Mouse (Mus musculus) hindbrain, postnatal 0 days (tissue): ENCODE results near the gene Ankrd52. TPM values are rescaled to one million over a fixed set of nuclear protein-coding genes. Genes with fewer than 3 reads are reported as not detected.

Experiments used
- ATAC-seq: fragments of 200-750 bp; cut with Nextera tagmentation; 2 replicates; pipeline ENCODE4 v1.8.0; 2017; ENCODE audit warnings: mild to moderate bottlenecking, moderate TSS enrichment, moderate library complexity
- DNase-seq: peaks from one replicate; pipeline ENCODE4 v3.0.0-alpha.2; 2015; ENCODE audit warnings: low spot score
- H3K27ac ChIP-seq: fragments of 300-500 bp; sonication (generic); 2 replicates; pipeline ENCODE4 v1.5.1; 2014; ENCODE audit warnings: mild to moderate bottlenecking
- H3K27me3 ChIP-seq: fragments of 300-500 bp; sonication (generic); 2 replicates; pipeline ENCODE4 v1.6.1; 2014; ENCODE audit warnings: low read length, mixed read lengths; ENCODE audit not compliant: insufficient read depth
- H3K36me3 ChIP-seq: fragments of 300-500 bp; sonication (generic); 2 replicates; pipeline ENCODE4 v1.6.1; 2014; ENCODE audit warnings: low read length, mixed read lengths; ENCODE audit not compliant: insufficient read depth
- H3K4me1 ChIP-seq: fragments of 300-500 bp; sonication (generic); 2 replicates; pipeline ENCODE4 v1.6.1; 2014; ENCODE audit warnings: antibody characterized with exemption, low read length, mixed read lengths; ENCODE audit not compliant: insufficient read depth
- H3K4me2 ChIP-seq: fragments of 300-500 bp; sonication (generic); 2 replicates; pipeline ENCODE4 v1.6.1; 2014; ENCODE audit warnings: low read depth, mild to moderate bottlenecking, low read length, moderate library complexity, mixed read lengths
- H3K4me3 ChIP-seq: fragments of 300-500 bp; sonication (generic); 2 replicates; pipeline ENCODE4 v1.5.1; 2014; ENCODE audit warnings: low read length
- H3K9ac ChIP-seq: fragments of 300-500 bp; sonication (generic); replicated peaks from 2 replicates; pipeline ENCODE4 v1.6.1; 2014; ENCODE audit warnings: mild to moderate bottlenecking, low read length, moderate library complexity, mixed read lengths
- H3K9me3 ChIP-seq: fragments of 300-500 bp; sonication (generic); 2 replicates; pipeline ENCODE4 v1.6.1; 2016; ENCODE audit warnings: low read length, mixed read lengths
- CTCF ChIP-seq: IDR thresholded peaks from 2 replicates; pipeline ENCODE4 v1.5.1; 2016; ENCODE audit warnings: antibody characterized with exemption, control low read depth, low read depth
- WGBS: fragments of 180-500 bp; shearing (Covaris S2); extraction: QIAGEN DNeasy Blood & Tissue Kit; methylation state at CpG from one replicate; pipeline ENCODE4 v1.1.7; 2014; 5-methylcytosine and 5-hydroxymethylcytosine counted together
- microRNA-seq, 2 experiments: library from miRNA; unstranded; fragments of <30 nt; microRNA quantifications; one replicate each; pipeline ENCODE4; 2016
- polyA plus RNA-seq: library from polyadenylated mRNA; unstranded; fragments of >200 nt; fragmentation: Nextera tagmentation; extraction: Ambion mirVana; gene quantifications from 2 replicates; pipeline ENCODE4 v1.2.1, GENCODE M21; 2015
- total RNA-seq: library from RNA; depleted of rRNA; stranded (reverse); fragments of >200 nt; gene quantifications from 2 replicates; pipeline ENCODE4 v1.2.3, GENCODE M21; 2014; rRNA removed

Gene Ankrd52
- total and polyA plus RNA-seq, 2 experiments from 2014 or later, result 10.6 to 38.8 TPM

- no peak overlapping the region for H3K4me3 ChIP-seq
- no peak for DNase-seq
- ATAC-seq, result no peak
- no peaks in the 10 kb centered on the region for H3K4me1 ChIP-seq
- no peaks in the 10 kb centered on the region for H3K27me3 ChIP-seq
- no peak overlapping the region for H3K4me2 ChIP-seq
- no peak overlapping the region for H3K9ac ChIP-seq
- no peak for TF ChIP-seq CTCF
- WGBS, result 89% methylated on average over 1 of the region's 1 CpGs
- no peaks in the 10 kb centered on the region for H3K9me3 ChIP-seq
- peaks cover 19% of the 10 kb centered on the region for H3K36me3 ChIP-seq
- H3K27ac ChIP-seq, result no peak overlapping the region
Observed at GRCm38 (mm10) chr10:128442718-128443117, 65.8 kb downstream of the Ankrd52 start.

- DNase-seq (no peak), ATAC-seq (no peak)
- Histone ChIP-seq H3K4me3 (no peak overlapping the region), H3K27ac (no peak overlapping the region), H3K9me3 (no peaks in the 10 kb centered on the region), H3K4me2 (no peak overlapping the region), H3K4me1 (no peaks in the 10 kb centered on the region), H3K9ac (no peak overlapping the region), H3K36me3 (peaks cover 7% of the 10 kb centered on the region; the same call in 1 of the 2 replicates), H3K27me3 (no peaks in the 10 kb centered on the region)
- TF ChIP-seq CTCF, result no peak
- 77% methylated on average over 6 of the region's 6 CpGs for WGBS
Observed at GRCm38 (mm10) chr10:128444354-128444753, 67.4 kb downstream of the Ankrd52 start.

- ATAC-seq, result no peak
Observed at GRCm38 (mm10) chr10:128445407-128445806, 68.5 kb downstream of the Ankrd52 start.

GRCm38 (mm10) chr10:128451014-128451413 lies 74.1 kb downstream of the Ankrd52 start:
- H3K27me3 ChIP-seq, result no peaks in the 10 kb centered on the region
- H3K4me1 ChIP-seq, result no peaks in the 10 kb centered on the region
- WGBS, result 80% methylated on average over 6 of the region's 6 CpGs
- TF ChIP-seq CTCF, result no peak
- H3K4me3 ChIP-seq, result no peak overlapping the region
- ATAC-seq (no peak), DNase-seq (no peak)
- no peak overlapping the region for H3K4me2 ChIP-seq
- no peaks in the 10 kb centered on the region for H3K9me3 ChIP-seq
- H3K27ac ChIP-seq, result no peak overlapping the region
- H3K9ac ChIP-seq, result no peak overlapping the region
- H3K36me3 ChIP-seq, result no peaks in the 10 kb centered on the region

More at GRCm38 (mm10) chr10:128445407-128445806, 68.5 kb downstream of the Ankrd52 start:
- no peak for TF ChIP-seq CTCF
- Histone ChIP-seq H3K27me3 (no peaks in the 10 kb centered on the region), H3K4me1 (no peaks in the 10 kb centered on the region), H3K36me3 (peaks cover 2% of the 10 kb centered on the region; the same call in 1 of the 2 replicates), H3K9me3 (no peaks in the 10 kb centered on the region), H3K4me3 (no peak overlapping the region), H3K4me2 (no peak overlapping the region), H3K27ac (no peak overlapping the region), H3K9ac (no peak overlapping the region)
- whole genome bisulfite sequencing, result 82% methylated on average over 4 of the region's 4 CpGs
- DNase-seq, result no peak

- H3K4me2 ChIP-seq, result no peak overlapping the region
- H3K27me3 ChIP-seq, result no peaks in the 10 kb centered on the region
- H3K4me3 ChIP-seq, result no peak overlapping the region
- no peak overlapping the region for H3K9ac ChIP-seq
- no peak for TF ChIP-seq CTCF
- no peaks in the 10 kb centered on the region for H3K4me1 ChIP-seq
- 83% methylated on average over 3 of the region's 3 CpGs for WGBS
- H3K27ac ChIP-seq, result no peak overlapping the region
- ATAC-seq (no peak), DNase-seq (no peak)
- H3K36me3 ChIP-seq, result no peaks in the 10 kb centered on the region
- no peaks in the 10 kb centered on the region for H3K9me3 ChIP-seq
Observed at GRCm38 (mm10) chr10:128454471-128454870, 77.6 kb downstream of the Ankrd52 start.

GRCm38 (mm10) chr10:128455280-128455679 lies 78.4 kb downstream of the Ankrd52 start:
- Histone ChIP-seq H3K27me3 (no peaks in the 10 kb centered on the region), H3K4me2 (peak overlapping the region; percentile 31; the same call in 1 of the 2 replicates), H3K4me1 (0 out of 2 replicates have a peak, but pooled peaks cover under 1% of the 10 kb centered on the region), H3K4me3 (0 out of 2 replicates have a peak overlapping the region, but pooled peaks have one; percentile 8), H3K27ac (peak overlapping the region; percentile 51; the same call in 1 of the 2 replicates), H3K36me3 (no peaks in the 10 kb centered on the region), H3K9ac (no peak overlapping the region; the same call in 1 of the 2 replicates), H3K9me3 (no peaks in the 10 kb centered on the region)
- 3% methylated on average over 6 of the region's 6 CpGs for WGBS
- peak; percentile 79 for TF ChIP-seq CTCF
- peak; percentile 57; the same call in 1 of the 2 replicates for ATAC-seq
- DNase-seq, result peak; percentile 93

- WGBS, result 91% methylated on average over 6 of the region's 6 CpGs
- H3K9ac ChIP-seq, result no peak overlapping the region
- no peaks in the 10 kb centered on the region for H3K27me3 ChIP-seq
- H3K9me3 ChIP-seq, result no peaks in the 10 kb centered on the region
- no peak overlapping the region for H3K4me3 ChIP-seq
- TF ChIP-seq CTCF, result no peak
- ATAC-seq, result no peak
- H3K4me1 ChIP-seq, result peaks cover 10% of the 10 kb centered on the region
- DNase-seq, result no peak
- H3K4me2 ChIP-seq, result peak overlapping the region; percentile 63; the same call in 1 of the 2 replicates
- no peak overlapping the region for H3K27ac ChIP-seq
- H3K36me3 ChIP-seq, result peaks cover 5% of the 10 kb centered on the region; the same call in 1 of the 2 replicates
Observed at GRCm38 (mm10) chr10:128457676-128458075, 80.8 kb downstream of the Ankrd52 start.

Small RNA genes lying within 50 kb of the gene (microRNA-seq; reads per million reads assigned to microRNA genes)
- gene Gm25361 (0 reads per million in 2 experiments), gene Gm26308 (0 to 0.36 reads per million in 2 experiments), gene Mir6914 (0.18 to 0.36 reads per million in 2 experiments), gene Mir6915 (1.1 to 1.6 reads per million in 2 experiments), gene Mir8105 (0.71 to 1.8 reads per million in 2 experiments)

Other genes with a start within 250 kb of the Ankrd52 start
- gene Rbms2, start 196.8 kb upstream of the Ankrd52 start, total RNA-seq, result 11.7 and 13.2 TPM in 2 replicates
- 7.3 and 8.9 TPM in 2 replicates for gene Rbms2, start 196.8 kb upstream of the Ankrd52 start, polyA plus RNA-seq
- gene Gls2, start 182.7 kb upstream of the Ankrd52 start, total RNA-seq, result 1.9 and 6.4 TPM in 2 replicates
- gene Gls2, start 182.7 kb upstream of the Ankrd52 start, polyA plus RNA-seq, result 1.7 and 2.4 TPM in 2 replicates
- gene Spryd4, start 165.3 kb upstream of the Ankrd52 start, total RNA-seq, result 25.8 and 29.6 TPM in 2 replicates
- 22.3 and 24.5 TPM in 2 replicates for gene Spryd4, start 165.3 kb upstream of the Ankrd52 start, polyA plus RNA-seq
- 0.21 and 0.25 TPM in 2 replicates for gene Mip, start 151.3 kb upstream of the Ankrd52 start, total RNA-seq
- not detected in 2 replicates for gene Mip, start 151.3 kb upstream of the Ankrd52 start, polyA plus RNA-seq
- gene Timeless, start 145.1 kb upstream of the Ankrd52 start, total RNA-seq, result 13.0 and 15.6 TPM in 2 replicates
- 15.2 and 17.0 TPM in 2 replicates for gene Timeless, start 145.1 kb upstream of the Ankrd52 start, polyA plus RNA-seq
- gene Apon, start 123.0 kb upstream of the Ankrd52 start, total RNA-seq, result not detected in 2 replicates
- gene Apon, start 123.0 kb upstream of the Ankrd52 start, polyA plus RNA-seq, result not detected in 2 replicates
- 0.50 TPM in 1 of 2 replicates, not detected in the other for gene Apof, start 108.4 kb upstream of the Ankrd52 start, total RNA-seq
- 0.23 and 0.41 TPM in 2 replicates for gene Apof, start 108.4 kb upstream of the Ankrd52 start, polyA plus RNA-seq
- gene Stat2, start 106.6 kb upstream of the Ankrd52 start, total RNA-seq, result 7.5 and 8.5 TPM in 2 replicates
- 9.7 and 12.8 TPM in 2 replicates for gene Stat2, start 106.6 kb upstream of the Ankrd52 start, polyA plus RNA-seq
- gene Il23a, start 78.4 kb upstream of the Ankrd52 start, total RNA-seq, result 0.50 TPM in 1 of 2 replicates, not detected in the other
- gene Il23a, start 78.4 kb upstream of the Ankrd52 start, polyA plus RNA-seq, result 0.35 and 0.73 TPM in 2 replicates
- gene Pan2, start 73.8 kb upstream of the Ankrd52 start, total RNA-seq, result 21.2 and 25.2 TPM in 2 replicates
- 14.3 and 16.4 TPM in 2 replicates for gene Pan2, start 73.8 kb upstream of the Ankrd52 start, polyA plus RNA-seq
- gene Cnpy2, start 54.7 kb upstream of the Ankrd52 start, total RNA-seq, result 42.9 and 73.3 TPM in 2 replicates
- 186 and 189 TPM in 2 replicates for gene Cnpy2, start 54.7 kb upstream of the Ankrd52 start, polyA plus RNA-seq
- 274 and 311 TPM in 2 replicates for gene Cs, start 39.4 kb upstream of the Ankrd52 start, total RNA-seq
- 262 and 285 TPM in 2 replicates for gene Cs, start 39.4 kb upstream of the Ankrd52 start, polyA plus RNA-seq
- 26.9 and 42.1 TPM in 2 replicates for gene Coq10a, start 8.1 kb upstream of the Ankrd52 start, total RNA-seq
- 50.8 and 52.1 TPM in 2 replicates for gene Coq10a, start 8.1 kb upstream of the Ankrd52 start, polyA plus RNA-seq
- 0.58 and 2.3 TPM in 2 replicates for gene Slc39a5, start 24.1 kb downstream of the Ankrd52 start, total RNA-seq
- 0.55 and 0.66 TPM in 2 replicates for gene Slc39a5, start 24.1 kb downstream of the Ankrd52 start, polyA plus RNA-seq
- gene Nabp2, start 34.4 kb downstream of the Ankrd52 start, total RNA-seq, result 73.9 and 98.9 TPM in 2 replicates
- 135 and 140 TPM in 2 replicates for gene Nabp2, start 34.4 kb downstream of the Ankrd52 start, polyA plus RNA-seq
- 98.1 and 105 TPM in 2 replicates for gene Rnf41, start 34.5 kb downstream of the Ankrd52 start, total RNA-seq
- 75.8 and 76.3 TPM in 2 replicates for gene Rnf41, start 34.5 kb downstream of the Ankrd52 start, polyA plus RNA-seq
- 174 and 181 TPM in 2 replicates for gene Smarcc2, start 82.1 kb downstream of the Ankrd52 start, total RNA-seq
- 112 and 120 TPM in 2 replicates for gene Smarcc2, start 82.1 kb downstream of the Ankrd52 start, polyA plus RNA-seq
- gene Myl6, start 117.0 kb downstream of the Ankrd52 start, total RNA-seq, result 565 and 585 TPM in 2 replicates
- gene Myl6, start 117.0 kb downstream of the Ankrd52 start, polyA plus RNA-seq, result 1,081 and 1,089 TPM in 2 replicates
- gene Myl6b, start 121.6 kb downstream of the Ankrd52 start, total RNA-seq, result 27.1 and 34.6 TPM in 2 replicates
- gene Myl6b, start 121.6 kb downstream of the Ankrd52 start, polyA plus RNA-seq, result 4.2 and 4.9 TPM in 2 replicates
- gene Esyt1, start 148.8 kb downstream of the Ankrd52 start, total RNA-seq, result 22.9 and 29.0 TPM in 2 replicates
- 13.3 TPM in 2 replicates for gene Esyt1, start 148.8 kb downstream of the Ankrd52 start, polyA plus RNA-seq
- 19.3 and 19.4 TPM in 2 replicates for gene Zc3h10, start 170.7 kb downstream of the Ankrd52 start, total RNA-seq
- gene Zc3h10, start 170.7 kb downstream of the Ankrd52 start, polyA plus RNA-seq, result 12.5 and 13.8 TPM in 2 replicates
- 412 and 501 TPM in 2 replicates for gene Rpl41, start 172.2 kb downstream of the Ankrd52 start, total RNA-seq
- 2,609 and 2,618 TPM in 2 replicates for gene Rpl41, start 172.2 kb downstream of the Ankrd52 start, polyA plus RNA-seq
- gene Pa2g4, start 188.9 kb downstream of the Ankrd52 start, total RNA-seq, result 48.0 and 61.2 TPM in 2 replicates
- 114 and 117 TPM in 2 replicates for gene Pa2g4, start 188.9 kb downstream of the Ankrd52 start, polyA plus RNA-seq
- gene Erbb3, start 212.5 kb downstream of the Ankrd52 start, total RNA-seq, result 1.3 and 1.7 TPM in 2 replicates
- gene Erbb3, start 212.5 kb downstream of the Ankrd52 start, polyA plus RNA-seq, result 0.64 and 0.65 TPM in 2 replicates
- gene Rps26, start 249.6 kb downstream of the Ankrd52 start, total RNA-seq, result 1,199 and 1,407 TPM in 2 replicates
- gene Rps26, start 249.6 kb downstream of the Ankrd52 start, polyA plus RNA-seq, result 399 and 422 TPM in 2 replicates